Mouse (Mus musculus) ES-E14 (cell line): ENCODE measurements at regions not wholly inside any gene's neighbourhood (a gene's known extent, or its start where the extent isn't known, plus 50 kb on each side); places are given as distances from the start of the nearest gene placed in this dataset.

Experiments used
- DNase-seq: peaks from one replicate; pipeline ENCODE4 v3.0.0-alpha.2; 2013; ENCODE audit warnings: low read depth, low spot score
- H3K27ac ChIP-seq: 2 replicates; pipeline ENCODE4 v1.5.1; 2012; ENCODE audit warnings: low read depth, mild to moderate bottlenecking, low read length, moderate library complexity, mixed read lengths; ENCODE audit not compliant: poor library complexity, insufficient read depth, severe bottlenecking
- H3K36me3 ChIP-seq: 2 replicates; pipeline ENCODE4 v1.6.1; 2012; ENCODE audit warnings: mild to moderate bottlenecking, low read length, moderate library complexity, mixed read lengths; ENCODE audit not compliant: control insufficient read depth, poor library complexity, insufficient read depth, severe bottlenecking
- H3K4me1 ChIP-seq, 2 experiments: fragments of 150-350 bp in 1 of 2; sonication (generic) in 1 of 2; 2 replicates each; pipeline ENCODE4 v1.6.1; 2012; ENCODE audit warnings: low read length in 2 of 2, mild to moderate bottlenecking in 1 of 2, mixed read lengths in 1 of 2; ENCODE audit not compliant: control insufficient read depth in 2 of 2, insufficient read depth in 2 of 2, poor library complexity in 1 of 2
- H3K4me3 ChIP-seq, 2 experiments: fragments of 150-350 bp in 1 of 2; sonication (generic) in 1 of 2; 2 replicates each; pipeline ENCODE4 v1.5.1; 2012; ENCODE audit warnings: low read length in 2 of 2, low read depth in 1 of 2, mild to moderate bottlenecking in 1 of 2, mixed read lengths in 1 of 2; ENCODE audit not compliant: insufficient read depth in 1 of 2, poor library complexity in 1 of 2, severe bottlenecking in 1 of 2
- H3K9ac ChIP-seq: 2 replicates; pipeline ENCODE4 v1.6.1; 2012; ENCODE audit warnings: low read depth, mild to moderate bottlenecking, low read length, mixed read lengths; ENCODE audit not compliant: poor library complexity, insufficient read depth, severe bottlenecking
- H3K9me3 ChIP-seq: fragments of 150-350 bp; sonication (generic); 2 replicates; pipeline ENCODE4 v1.6.1; 2012; ENCODE audit warnings: low read depth, mild to moderate bottlenecking, low read length; ENCODE audit not compliant: control insufficient read depth, insufficient read depth
- CHD2 ChIP-seq: IDR thresholded peaks from 2 replicates; pipeline ENCODE4 v1.6.1; 2014; ENCODE audit warnings: mild to moderate bottlenecking, low read depth, low read length, inconsistent platforms
- HCFC1 ChIP-seq: IDR thresholded peaks from 2 replicates; pipeline ENCODE4 v1.6.1; 2012; ENCODE audit warnings: low read length, inconsistent platforms, borderline replicate concordance; ENCODE audit not compliant: insufficient read depth
- MAFK ChIP-seq: IDR thresholded peaks from 2 replicates; pipeline ENCODE4 v1.6.1; 2014; ENCODE audit warnings: mild to moderate bottlenecking, low read depth, low read length, inconsistent platforms; ENCODE audit not compliant: insufficient read depth
- ZC3H11A ChIP-seq: IDR thresholded peaks from 2 replicates; pipeline ENCODE4 v1.6.1; 2012; ENCODE audit warnings: low read depth, mild to moderate bottlenecking, inconsistent platforms, low read length, borderline replicate concordance
- ZNF384 ChIP-seq: IDR thresholded peaks from 2 replicates; pipeline ENCODE4 v1.6.1; 2012; ENCODE audit warnings: low read depth, low read length, inconsistent platforms
- in situ Hi-C, 2 experiments: fragments of 600-800 bp; cut with MboI; formaldehyde crosslinking; loops; one replicate each; pipeline ENCODE4 v1.15.1; 2025; ENCODE audit warnings: low sequenced_read_pairs in 2 of 2, inconsistent platforms in 1 of 2; ENCODE audit not compliant: unreplicated experiment in 2 of 2

DNA sequence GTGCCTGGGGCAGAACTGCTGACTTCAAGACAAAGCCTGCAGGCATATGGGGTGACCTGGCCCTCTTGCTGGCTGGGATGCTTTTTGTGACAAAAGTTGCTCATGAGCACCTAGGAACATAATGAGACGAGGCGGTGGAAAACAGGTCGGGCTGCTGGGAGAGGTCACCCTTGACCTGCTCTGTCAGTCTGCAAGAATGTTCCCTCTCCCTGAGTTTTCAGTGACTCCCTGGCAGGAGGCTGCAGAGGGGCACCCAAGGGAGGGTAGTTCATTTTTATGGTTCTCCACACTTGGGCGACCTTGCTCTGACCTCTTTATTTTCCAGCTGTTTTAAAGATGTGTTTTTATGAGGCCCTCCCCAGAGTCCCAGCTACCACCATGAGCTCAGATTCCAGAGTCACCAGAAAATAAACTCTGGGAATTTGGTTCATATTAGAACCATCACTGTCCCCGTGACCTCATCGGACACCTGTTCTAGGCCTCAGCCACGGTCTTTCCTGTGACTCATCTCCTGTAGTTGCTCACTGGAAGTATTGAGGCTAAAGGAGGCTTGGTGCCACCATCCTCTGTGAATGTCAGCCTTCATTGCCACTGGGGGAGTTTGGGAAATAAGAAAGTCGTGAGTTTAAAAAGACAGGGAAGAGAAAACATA is 108.7 kb upstream of the Pmepa1 start:
- in situ Hi-C loops = no loop called here
- DNase-seq = no peak
- H3K4me3 ChIP-seq = no peak overlapping the region
- no peaks in the 10 kb centered on the region for H3K9me3 ChIP-seq
- H3K36me3 ChIP-seq = no peaks in the 10 kb centered on the region
- no peak overlapping the region for H3K27ac ChIP-seq
- H3K4me1 ChIP-seq = peaks cover 0 to 4% of the 10 kb centered on the region in 2 experiments; a peak in 2 of 4 replicates
- no peak overlapping the region for H3K9ac ChIP-seq
- no peak for TF ChIP-seq HCFC1
- no peak for TF ChIP-seq MAFK
- TF ChIP-seq ZNF384 = no peak
- TF ChIP-seq ZC3H11A = no peak
- TF ChIP-seq CHD2 = no peak

DNA sequence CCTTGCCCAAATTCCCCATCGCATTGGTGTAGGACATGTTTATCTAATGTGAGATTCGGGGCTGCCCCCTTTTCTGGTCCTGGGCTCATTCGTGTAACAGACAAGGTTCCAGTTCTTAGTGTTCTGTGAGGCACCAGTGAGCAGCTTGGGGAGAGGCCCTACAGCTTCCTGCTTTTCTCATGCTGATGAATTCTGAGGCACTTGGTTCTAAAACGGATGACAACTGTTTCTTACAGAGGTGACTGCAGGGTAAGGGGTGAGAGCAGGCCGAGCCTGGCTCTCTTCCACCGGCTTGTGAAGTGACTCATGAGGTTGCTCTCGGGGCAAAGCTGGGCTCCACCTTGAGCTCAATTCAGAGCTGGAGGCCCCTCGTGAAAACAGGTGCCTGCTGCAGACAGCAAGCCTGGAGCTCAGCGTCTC is 109.4 kb upstream of the Pmepa1 start:
- H3K4me1 ChIP-seq = peaks cover 0 to 4% of the 10 kb centered on the region in 2 experiments; a peak in 2 of 4 replicates
- H3K9me3 ChIP-seq = no peaks in the 10 kb centered on the region
- no peak overlapping the region for H3K27ac ChIP-seq
- no peak overlapping the region for H3K4me3 ChIP-seq
- no peak overlapping the region for H3K9ac ChIP-seq
- H3K36me3 ChIP-seq = no peaks in the 10 kb centered on the region
- TF ChIP-seq CHD2 = no peak
- TF ChIP-seq ZNF384 = no peak
- no peak for TF ChIP-seq HCFC1
- no peak for TF ChIP-seq ZC3H11A
- TF ChIP-seq MAFK = no peak
- no peak for DNase-seq
- in situ Hi-C loops = no loop called here

DNA sequence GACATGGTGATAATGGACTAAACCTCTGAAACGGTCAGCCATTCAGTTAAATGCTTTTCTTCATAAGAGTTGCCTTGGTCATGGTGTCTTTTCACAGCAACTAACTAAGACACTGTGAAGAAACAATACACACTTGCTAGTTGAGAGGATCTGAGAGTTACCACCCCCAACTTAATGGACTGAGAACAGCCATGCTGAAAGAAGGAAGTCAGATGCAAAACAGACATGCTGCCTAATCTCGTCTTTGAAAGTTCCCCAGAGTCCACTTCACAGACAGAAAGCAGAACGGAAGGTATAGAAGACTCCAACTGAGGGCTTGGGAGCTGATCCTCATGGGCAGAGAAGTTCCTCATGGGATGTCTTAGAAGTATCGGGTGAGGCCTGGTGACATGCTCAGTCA is 111.8 kb upstream of the Pmepa1 start:
- Histone ChIP-seq H3K9ac (no peak overlapping the region), H3K36me3 (no peaks in the 10 kb centered on the region), H3K9me3 (no peaks in the 10 kb centered on the region), H3K27ac (no peak overlapping the region), H3K4me1 (peaks cover 0 to 4% of the 10 kb centered on the region in 2 experiments; a peak in 2 of 4 replicates), H3K4me3 (no peak overlapping the region)
- no peak for DNase-seq
- TF ChIP-seq ZC3H11A = no peak
- TF ChIP-seq ZNF384 = no peak
- no peak for TF ChIP-seq HCFC1
- TF ChIP-seq CHD2 = no peak
- TF ChIP-seq MAFK = no peak
- in situ Hi-C loops = no loop called here

DNA sequence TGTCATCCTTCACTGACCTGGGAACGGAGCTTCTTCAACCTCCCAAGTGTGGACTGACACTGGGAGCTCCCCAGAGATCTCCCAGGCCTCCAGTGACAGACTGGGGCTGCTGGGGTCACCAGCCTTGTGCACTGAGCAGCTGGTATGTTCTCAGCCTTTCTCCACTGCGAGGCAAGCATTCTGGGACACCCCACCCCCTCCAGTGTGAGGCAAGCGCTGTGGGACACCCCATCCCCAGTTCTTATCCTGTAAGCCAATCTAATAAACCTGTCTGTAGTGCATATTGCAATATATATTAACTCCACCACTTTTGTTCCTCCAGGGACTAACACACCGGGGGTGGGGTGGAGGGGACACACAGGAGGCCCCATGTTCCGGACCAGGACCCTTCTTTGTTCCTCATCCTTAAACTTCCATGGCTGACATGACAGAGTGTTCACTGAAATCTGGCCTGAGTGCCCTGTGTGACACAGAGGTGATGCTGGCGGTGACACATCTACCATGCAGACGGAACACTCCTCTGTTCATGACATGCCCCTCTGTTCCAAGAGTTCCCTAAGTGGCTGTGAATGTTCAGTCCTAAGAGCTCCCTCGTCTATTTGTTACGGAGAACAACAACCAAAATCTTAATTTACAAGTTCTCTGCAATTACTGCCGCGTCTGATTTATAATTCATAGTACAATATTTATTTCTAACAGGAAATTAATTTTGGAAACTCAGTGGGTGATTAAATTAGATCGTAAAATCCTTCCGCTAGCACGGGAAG is 116.4 kb upstream of the Pmepa1 start:
- no peak for DNase-seq
- no peaks in the 10 kb centered on the region for H3K36me3 ChIP-seq
- no peak overlapping the region for H3K9ac ChIP-seq
- H3K4me3 ChIP-seq = no peak overlapping the region
- H3K27ac ChIP-seq = no peak overlapping the region
- in situ Hi-C loops = no loop called here
- H3K9me3 ChIP-seq = no peaks in the 10 kb centered on the region
- no peaks in the 10 kb centered on the region for H3K4me1 ChIP-seq
- TF ChIP-seq CHD2 (no peak), HCFC1 (no peak), ZC3H11A (no peak), ZNF384 (no peak), MAFK (no peak)
